Comparison of ENCODE assay signal across 37 mouse cellular contexts in genomic region chr7:45520605-45521004, GRCm38 (mm10). TPM values are rescaled to one million over a fixed set of nuclear protein-coding genes. Genes with fewer than 3 reads are reported as not detected.
DNase-seq lines count a peak whose midpoint lies in the region; TF ChIP-seq lines count a peak whose summit lies in the region.
"Had no signal": no experiment of that assay in that cellular context is flagged by ENCODE, and none has a peak within 500 bp of the region (broad histone marks: within the 10 kb centered on the region; RNA-seq: fewer than 3 reads in every experiment).

No protein-coding gene starts in this region.

- H3K4me1 ChIP-seq in ES-Bruce4 (ENCODE audit: control insufficient read depth, insufficient read depth, low read length), result peaks cover 9% of the 10 kb centered on the region

- peaks cover 12% of the 10 kb centered on the region for H3K36me3 ChIP-seq in ES-Bruce4 (ENCODE audit: control insufficient read depth, insufficient read depth, low read length, poor library complexity, severe bottlenecking)
- H3K36me3 ChIP-seq: intestine, embryonic 15.5 days; midbrain, embryonic 15.5 days; neural tube, embryonic 15.5 days had no signal

- no peak for TF ChIP-seq EP300 in ES-Bruce4 (IDR thresholded peaks at IDR 0.05; ENCODE audit: insufficient read depth, low read depth, low read length)

- H3K9ac ChIP-seq in ES-Bruce4 (ENCODE audit: low read depth, poor library complexity, severe bottlenecking), result peak overlapping the region; percentile 56; the same call in 1 of the 2 replicates
- H3K9ac ChIP-seq: hindbrain, embryonic 12.5 days; limb, embryonic 13.5 days; midbrain, embryonic 15.5 days; neural tube, embryonic 15.5 days had no signal

- DNase-seq in cerebellum, adult 11-12 months, result peak; percentile 55
- DNase-seq in cerebellum, postnatal 14 days, result no peak
- DNase-seq in gastrocnemius, adult 2 months, result no peak
- no peak for DNase-seq in gastrocnemius, postnatal 4 days (ENCODE audit: low spot score in 2 of 2)
- DNase-seq in layer of hippocampus, adult 2 months (ENCODE audit: low spot score in 2 of 2), result no peak
- no peak for DNase-seq in layer of hippocampus, adult 9-10 months (ENCODE audit: low spot score)
- DNase-seq in left cerebral cortex, postnatal 36 days (ENCODE audit: low spot score in 2 of 2), result no peak
- DNase-seq: adrenal gland, postnatal 10 days; gastrocnemius, postnatal 14 days; heart, postnatal 36 days; kidney, adult 2 months; lung, adult 2 months; lung, postnatal 14 days; retina, postnatal 1 day; right cerebral cortex, postnatal 14 days; thymus, postnatal 14 days had no signal

- H3K27me3 ChIP-seq in ES-Bruce4 (ENCODE audit: control insufficient read depth, insufficient read depth, low read length, poor library complexity, severe bottlenecking), result no peaks in the 10 kb centered on the region
- H3K27me3 ChIP-seq: CH12.LX; hindbrain, embryonic 12.5 days; intestine, embryonic 15.5 days; limb, embryonic 13.5 days; midbrain, embryonic 15.5 days; neural tube, embryonic 15.5 days; Patski had no signal

- intact Hi-C loops in gastrocnemius, adult 2 months (cut with DNase I), result no loop called here
- intact Hi-C loops in left cerebral cortex, postnatal 36 days (cut with DNase I), result no loop called here

- TF ChIP-seq POLR2A in ES-Bruce4 (IDR thresholded peaks at IDR 0.05; ENCODE audit: insufficient read depth, low read length), result no peak

- H3K4me3 ChIP-seq in gastrocnemius, adult 2 months, result no peak overlapping the region
- H3K4me3 ChIP-seq in layer of hippocampus, adult 2 months, result no peak overlapping the region
- H3K4me3 ChIP-seq in ES-Bruce4 (ENCODE audit: low read depth, low read length), result no peak overlapping the region

- no peak for TF ChIP-seq CTCF in gastrocnemius, adult 2 months (IDR thresholded peaks at IDR 0.05)
- TF ChIP-seq CTCF in layer of hippocampus, adult 2 months (conservative IDR thresholded peaks at IDR 0.05), result peak; percentile 15; the same call in 1 of the 2 replicates
- TF ChIP-seq CTCF in ES-Bruce4 (IDR thresholded peaks at IDR 0.05; ENCODE audit: low read depth, low read length), result no peak

- peak overlapping the region; percentile 10; the same call in 1 of the 2 replicates for H3K27ac ChIP-seq in gastrocnemius, adult 2 months
- H3K27ac ChIP-seq in layer of hippocampus, adult 2 months, result no peak overlapping the region
- no peak overlapping the region for H3K27ac ChIP-seq in ES-Bruce4 (ENCODE audit: insufficient read depth, low read length)
- H3K27ac ChIP-seq: hindbrain, embryonic 12.5 days; intestine, embryonic 15.5 days; limb, embryonic 13.5 days had no signal

- no peaks in the 10 kb centered on the region for H3K9me3 ChIP-seq in ES-Bruce4 (replicated peaks; ENCODE audit: control insufficient read depth, insufficient read depth, low read length, poor library complexity, severe bottlenecking)
- H3K9me3 ChIP-seq: forebrain, embryonic 10.5 days; G1E; hindbrain, embryonic 12.5 days; intestine, embryonic 15.5 days; limb, embryonic 13.5 days; midbrain, embryonic 10.5 days; midbrain, embryonic 15.5 days; neural tube, embryonic 15.5 days had no signal

RNA-seq across cellular contexts. Expression of gene Ppp1r15a, which starts 5.5 kb away (rescaled TPM):
- total RNA-seq in gastrocnemius, adult 2 months (2021), result 10 to 100 TPM; 28.3 to 28.5 TPM
- total RNA-seq in gastrocnemius, postnatal 4 days (2021), result 10 to 100 TPM; 22.7 to 23.5 TPM
- total RNA-seq in layer of hippocampus, adult 2 months (2021), result 10 to 100 TPM; 19.0 to 25.8 TPM
- 15.5 and 18.6 TPM in 2 replicates for polyA plus RNA-seq in ES-Bruce4 (2011; ENCODE audit: insufficient read depth, insufficient read length, low read depth, missing spikeins)
- total RNA-seq in left cerebral cortex, postnatal 36 days (2021), result 10 to 100 TPM; 24.2 to 31.3 TPM

RNA-seq across cellular contexts. Expression of gene Plekha4, which starts 5.5 kb away (rescaled TPM):
- 1 to 10 TPM; 3.4 to 3.5 TPM for total RNA-seq in gastrocnemius, adult 2 months (2021)
- total RNA-seq in gastrocnemius, postnatal 4 days (2021), result 10 to 100 TPM; 17.1 to 20.3 TPM
- total RNA-seq in layer of hippocampus, adult 2 months (2021), result under 1 TPM; 0.52 to 0.79 TPM
- 14.3 and 18.6 TPM in 2 replicates for polyA plus RNA-seq in ES-Bruce4 (2011; ENCODE audit: insufficient read depth, insufficient read length, low read depth, missing spikeins)
- total RNA-seq in left cerebral cortex, postnatal 36 days (2021), result 1 to 10 TPM; 3.7 to 5.2 TPM

RNA-seq across cellular contexts. Expression of gene Nucb1, which starts 10.4 kb away (rescaled TPM):
- total RNA-seq in gastrocnemius, adult 2 months (2021), result 10 to 100 TPM; 55.1 to 61.8 TPM
- 100 to 1,000 TPM; 182 to 199 TPM for total RNA-seq in gastrocnemius, postnatal 4 days (2021)
- total RNA-seq in layer of hippocampus, adult 2 months (2021), result 10 to 100 TPM; 97.6 to 98.2 TPM
- polyA plus RNA-seq in ES-Bruce4 (2011; ENCODE audit: insufficient read depth, insufficient read length, low read depth, missing spikeins), result 105 and 119 TPM in 2 replicates
- 10 to 100 TPM; 96.8 to 98.9 TPM for total RNA-seq in left cerebral cortex, postnatal 36 days (2021)

RNA-seq across cellular contexts. Expression of gene Dhdh, which starts 32.0 kb away (rescaled TPM):
- total RNA-seq in gastrocnemius, adult 2 months (2021), result 10 to 100 TPM; 13.1 to 22.9 TPM
- 1 to 10 TPM; 8.3 TPM for total RNA-seq in gastrocnemius, postnatal 4 days (2021)
- 1 to 10 TPM; 4.3 to 4.4 TPM for total RNA-seq in layer of hippocampus, adult 2 months (2021)
- polyA plus RNA-seq in ES-Bruce4 (2011; ENCODE audit: insufficient read depth, insufficient read length, low read depth, missing spikeins), result 15.3 and 15.5 TPM in 2 replicates
- 1 to 10 TPM; 4.0 to 4.8 TPM for total RNA-seq in left cerebral cortex, postnatal 36 days (2021)

RNA-seq across cellular contexts. Expression of gene Gm45808, which starts 34.0 kb away (rescaled TPM):
- 1 to 10 TPM; 5.5 to 8.4 TPM for total RNA-seq in gastrocnemius, adult 2 months (2021)
- total RNA-seq in gastrocnemius, postnatal 4 days (2021), result 1 to 10 TPM; 3.8 to 5.4 TPM
- 1 to 10 TPM; 2.1 to 3.1 TPM for total RNA-seq in layer of hippocampus, adult 2 months (2021)
- polyA plus RNA-seq in ES-Bruce4 (2011; ENCODE audit: insufficient read depth, insufficient read length, low read depth, missing spikeins), result not detected in 2 replicates
- total RNA-seq in left cerebral cortex, postnatal 36 days (2021), result under 1 TPM in 1 of 2 experiments, not detected in 1; 0.57 TPM
- total RNA-seq: G1E; hindbrain, postnatal 0 days; megakaryocyte progenitor cell, adult 5-6 weeks had no signal
- polyA plus RNA-seq: C2C12; cortical plate, adult 2 months; forebrain, embryonic 10.5 days; forebrain, embryonic 16.5 days; G1E; heart, embryonic 16.5 days; hindbrain, embryonic 12.5 days; hindbrain, postnatal 0 days; intestine, embryonic 15.5 days; kidney, postnatal 0 days; large intestine, adult 2 months; limb, embryonic 13.5 days; lung, adult 2 months; midbrain, embryonic 10.5 days; midbrain, embryonic 15.5 days; neural tube, embryonic 15.5 days; Patski; small intestine, adult 2 months; stomach, embryonic 14.5 days had no signal
